Mouse (Mus musculus): ENCODE measurements around the gene Atp13a4. TPM values are rescaled to one million over a fixed set of nuclear protein-coding genes. Genes with fewer than 3 reads are reported as not detected.

Gene Atp13a4
- polyA plus RNA-seq, 1 experiment from 2014 or later: 0.43 TPM

GRCm38 (mm10) chr16:29535866-29536265 lies 8.8 kb downstream of the Atp13a4 start:
- Histone ChIP-seq H3K27me3 (no peaks in the 10 kb centered on the region), H3K4me1 (replicated peaks) (no peaks in the 10 kb centered on the region), H3K36me3 (no peaks in the 10 kb centered on the region), H3K4me3 (no peak overlapping the region), H3K4me2 (no peak overlapping the region), H3K9me3 (no peaks in the 10 kb centered on the region), H3K9ac (no peak overlapping the region), H3K27ac (replicated peaks) (no peak overlapping the region)
- 84% methylated on average over 4 of the region's 4 CpGs for WGBS
- ATAC-seq (ENCODE audit: low read depth): no peak

- no peaks in the 10 kb centered on the region for H3K36me3 ChIP-seq
- H3K27ac ChIP-seq (replicated peaks): no peak overlapping the region
- no peaks in the 10 kb centered on the region for H3K4me1 ChIP-seq (replicated peaks)
- ATAC-seq (ENCODE audit: low read depth): no peak
- H3K27me3 ChIP-seq: no peaks in the 10 kb centered on the region
- H3K9me3 ChIP-seq: no peaks in the 10 kb centered on the region
- 87% methylated on average over 6 of the region's 6 CpGs for WGBS
- H3K9ac ChIP-seq: no peak overlapping the region
- H3K4me2 ChIP-seq: no peak overlapping the region
- H3K4me3 ChIP-seq: no peak overlapping the region
Measured at GRCm38 (mm10) chr16:29533641-29534040, 11.0 kb downstream of the Atp13a4 start.

DNA sequence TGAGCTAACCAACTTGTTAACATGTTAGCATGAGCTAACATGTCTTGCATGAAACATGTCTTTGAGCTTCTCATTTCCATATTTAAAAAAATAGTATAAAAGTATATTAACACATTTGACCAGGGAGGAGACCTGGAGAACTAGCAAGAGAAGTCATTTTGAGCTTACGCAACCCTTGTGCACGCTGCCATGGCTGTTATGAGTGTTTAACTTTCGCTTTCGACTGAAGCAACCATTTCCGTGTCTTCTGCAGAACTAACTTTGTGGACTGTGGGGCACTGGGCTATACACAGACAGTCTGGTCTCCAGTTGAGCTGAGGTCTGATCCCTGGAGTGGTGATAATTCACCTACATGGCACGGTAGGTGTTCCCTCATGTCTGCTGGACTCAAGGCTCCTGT lies 17.6 kb downstream of the Atp13a4 start:
- H3K4me1 ChIP-seq (replicated peaks): no peaks in the 10 kb centered on the region
- H3K27me3 ChIP-seq: no peaks in the 10 kb centered on the region
- H3K36me3 ChIP-seq: no peaks in the 10 kb centered on the region
- H3K27ac ChIP-seq (replicated peaks): no peak overlapping the region
- H3K9me3 ChIP-seq: no peaks in the 10 kb centered on the region
- no peak overlapping the region for H3K4me3 ChIP-seq
- WGBS: 93% methylated on average over 6 of the region's 6 CpGs
- ATAC-seq (ENCODE audit: low read depth): no peak
- no peak overlapping the region for H3K9ac ChIP-seq
- H3K4me2 ChIP-seq: no peak overlapping the region

DNA sequence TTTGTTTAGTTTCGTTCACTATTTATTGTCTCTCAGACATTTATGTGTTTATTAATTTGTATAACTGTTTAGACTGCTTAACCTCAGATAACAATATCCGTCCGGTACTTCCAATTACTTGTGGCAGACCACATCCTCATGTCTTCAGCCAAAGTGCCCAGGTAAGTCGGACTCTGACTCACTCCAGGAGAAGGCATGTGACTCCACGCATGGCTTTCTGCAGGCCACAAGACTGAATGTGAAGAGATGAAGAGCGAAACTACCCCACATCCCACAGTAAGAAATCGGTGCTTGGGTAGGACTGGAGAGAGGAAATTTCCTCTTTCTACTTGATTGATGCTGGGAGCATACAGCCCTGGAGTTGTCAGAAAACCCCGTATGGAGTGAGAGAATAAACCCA lies 18.1 kb downstream of the Atp13a4 start:
- Histone ChIP-seq H3K27ac (replicated peaks) (no peak overlapping the region), H3K4me1 (replicated peaks) (no peaks in the 10 kb centered on the region), H3K9me3 (no peaks in the 10 kb centered on the region), H3K36me3 (no peaks in the 10 kb centered on the region), H3K27me3 (no peaks in the 10 kb centered on the region), H3K4me3 (no peak overlapping the region), H3K4me2 (no peak overlapping the region), H3K9ac (no peak overlapping the region)
- 90% methylated on average over 8 of the region's 8 CpGs for WGBS
- ATAC-seq (ENCODE audit: low read depth): no peak

GRCm38 (mm10) chr16:29512495-29512894 lies 32.2 kb downstream of the Atp13a4 start:
- H3K27ac ChIP-seq (replicated peaks): no peak overlapping the region
- no peaks in the 10 kb centered on the region for H3K4me1 ChIP-seq (replicated peaks)
- H3K9me3 ChIP-seq: no peaks in the 10 kb centered on the region
- WGBS: 75% methylated on average over 3 of the region's 3 CpGs
- H3K4me3 ChIP-seq: no peak overlapping the region
- no peaks in the 10 kb centered on the region for H3K36me3 ChIP-seq
- H3K27me3 ChIP-seq: no peaks in the 10 kb centered on the region
- no peak overlapping the region for H3K9ac ChIP-seq
- no peak overlapping the region for H3K4me2 ChIP-seq
- ATAC-seq (ENCODE audit: low read depth): no peak

DNA sequence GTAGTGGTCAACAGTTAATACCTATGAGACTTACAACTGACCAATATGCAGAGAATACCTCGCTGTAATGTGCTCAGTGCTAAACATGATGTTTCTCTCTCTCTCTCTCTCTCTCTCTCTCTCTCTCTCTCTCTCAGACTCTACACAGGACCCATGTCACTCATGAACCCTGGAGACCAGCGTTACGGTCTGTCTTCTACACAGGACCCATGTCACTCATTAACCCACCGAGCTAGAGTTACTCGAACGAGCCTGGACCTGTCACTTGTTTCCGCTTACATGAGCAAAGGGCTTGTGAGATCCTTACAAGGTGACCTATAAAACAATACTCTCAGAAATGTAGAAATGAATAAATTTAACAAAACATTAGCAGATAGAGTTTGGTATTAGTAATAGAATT lies 33.9 kb downstream of the Atp13a4 start:
- 89% methylated on average over 7 of the region's 7 CpGs for WGBS
- Histone ChIP-seq H3K4me2 (no peak overlapping the region), H3K27ac (replicated peaks) (no peak overlapping the region), H3K9ac (no peak overlapping the region), H3K4me3 (no peak overlapping the region), H3K9me3 (no peaks in the 10 kb centered on the region), H3K4me1 (replicated peaks) (no peaks in the 10 kb centered on the region), H3K36me3 (no peaks in the 10 kb centered on the region), H3K27me3 (no peaks in the 10 kb centered on the region)
- ATAC-seq (ENCODE audit: low read depth): no peak

DNA sequence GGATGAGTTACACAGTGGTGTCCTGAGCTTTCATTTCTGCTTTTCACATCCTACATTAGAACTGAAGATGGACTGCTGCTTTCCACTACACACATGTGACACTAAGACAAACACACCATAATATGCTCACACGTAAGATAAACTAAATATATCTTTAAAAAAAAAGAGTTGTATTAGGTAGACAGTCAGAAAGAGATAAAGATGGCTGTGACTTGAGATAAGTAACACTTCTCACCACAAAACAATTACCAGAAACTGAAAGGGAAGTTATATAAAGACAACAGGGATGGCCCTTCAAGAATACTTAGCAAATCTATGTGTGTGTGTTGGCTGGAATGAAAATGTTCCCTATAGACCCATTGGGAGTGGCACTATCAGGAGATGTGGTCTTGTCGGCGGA lies 34.8 kb downstream of the Atp13a4 start:
- Histone ChIP-seq H3K27me3 (no peaks in the 10 kb centered on the region), H3K9ac (no peak overlapping the region), H3K27ac (replicated peaks) (no peak overlapping the region), H3K4me3 (no peak overlapping the region), H3K9me3 (no peaks in the 10 kb centered on the region), H3K4me1 (replicated peaks) (no peaks in the 10 kb centered on the region), H3K36me3 (no peaks in the 10 kb centered on the region), H3K4me2 (no peak overlapping the region)
- 84% methylated on average over 3 of the region's 3 CpGs for WGBS
- ATAC-seq (ENCODE audit: low read depth): no peak

- Histone ChIP-seq H3K27me3 (no peaks in the 10 kb centered on the region), H3K4me2 (no peak overlapping the region), H3K27ac (replicated peaks) (no peak overlapping the region), H3K9me3 (no peaks in the 10 kb centered on the region), H3K9ac (no peak overlapping the region), H3K4me3 (no peak overlapping the region), H3K4me1 (replicated peaks) (no peaks in the 10 kb centered on the region), H3K36me3 (no peaks in the 10 kb centered on the region)
- no peak for ATAC-seq (ENCODE audit: low read depth)
- WGBS: 61% methylated on average over 4 of the region's 4 CpGs
Measured at GRCm38 (mm10) chr16:29504671-29505070, 40.0 kb downstream of the Atp13a4 start.

DNA sequence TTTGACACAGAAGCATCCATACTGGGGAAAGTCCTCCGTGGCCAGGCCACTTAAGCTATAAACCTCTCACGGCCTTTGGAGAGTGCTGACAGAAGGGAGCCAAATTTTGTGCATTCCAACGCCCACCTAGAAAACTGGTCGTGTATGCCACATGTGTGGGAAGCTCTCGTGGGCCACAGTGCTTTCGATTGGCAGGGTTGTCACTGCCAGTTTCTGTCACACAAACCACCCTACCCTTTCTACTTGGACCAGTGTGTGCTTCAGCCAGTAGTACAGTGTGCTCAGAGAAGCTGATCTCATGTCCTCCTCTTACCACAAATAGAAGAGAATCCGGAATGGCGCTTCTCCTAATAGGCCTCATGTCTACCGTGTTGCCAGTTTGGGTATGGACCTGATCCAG lies 40.5 kb downstream of the Atp13a4 start:
- ATAC-seq (ENCODE audit: low read depth): no peak
- WGBS: 76% methylated on average over 9 of the region's 9 CpGs
- no peak overlapping the region for H3K4me3 ChIP-seq
- no peak overlapping the region for H3K4me2 ChIP-seq
- no peaks in the 10 kb centered on the region for H3K4me1 ChIP-seq (replicated peaks)
- H3K9ac ChIP-seq: no peak overlapping the region
- H3K9me3 ChIP-seq: no peaks in the 10 kb centered on the region
- H3K36me3 ChIP-seq: no peaks in the 10 kb centered on the region
- no peaks in the 10 kb centered on the region for H3K27me3 ChIP-seq
- H3K27ac ChIP-seq (replicated peaks): no peak overlapping the region

- Histone ChIP-seq H3K9me3 (no peaks in the 10 kb centered on the region), H3K4me1 (replicated peaks) (no peaks in the 10 kb centered on the region), H3K27ac (replicated peaks) (no peak overlapping the region), H3K9ac (no peak overlapping the region), H3K4me2 (no peak overlapping the region), H3K4me3 (no peak overlapping the region), H3K36me3 (no peaks in the 10 kb centered on the region), H3K27me3 (no peaks in the 10 kb centered on the region)
- WGBS: 83% methylated on average over 3 of the region's 3 CpGs
- no peak for ATAC-seq (ENCODE audit: low read depth)
Measured at GRCm38 (mm10) chr16:29491031-29491430, 53.6 kb downstream of the Atp13a4 start.

DNA sequence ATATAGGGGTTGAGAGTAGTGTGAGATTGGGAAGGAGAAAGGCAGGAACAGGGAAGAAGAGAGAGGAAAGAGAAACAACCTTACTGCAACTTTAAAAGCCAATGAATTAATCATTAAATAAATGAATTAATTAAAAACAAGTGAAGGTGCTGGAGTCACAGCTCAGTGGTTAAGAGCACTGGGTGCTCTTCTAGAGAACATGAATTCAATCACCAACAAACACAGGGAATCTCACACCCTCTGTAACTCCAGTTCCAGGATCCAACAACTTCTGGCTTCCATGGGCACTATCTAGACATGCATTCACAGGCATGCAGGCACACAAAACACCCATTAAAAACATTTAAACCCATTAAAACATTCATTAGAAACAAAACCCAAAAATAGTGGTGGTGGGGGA lies 63.2 kb downstream of the Atp13a4 start:
- H3K27ac ChIP-seq (replicated peaks): no peak overlapping the region
- no peak overlapping the region for H3K4me3 ChIP-seq
- no peaks in the 10 kb centered on the region for H3K27me3 ChIP-seq
- H3K4me1 ChIP-seq (replicated peaks): no peaks in the 10 kb centered on the region
- no peak overlapping the region for H3K9ac ChIP-seq
- ATAC-seq (ENCODE audit: low read depth): no peak
- no peak overlapping the region for H3K4me2 ChIP-seq
- no peaks in the 10 kb centered on the region for H3K9me3 ChIP-seq
- H3K36me3 ChIP-seq: no peaks in the 10 kb centered on the region

- Histone ChIP-seq H3K9ac (no peak overlapping the region), H3K4me2 (no peak overlapping the region), H3K9me3 (no peaks in the 10 kb centered on the region), H3K36me3 (no peaks in the 10 kb centered on the region), H3K4me1 (replicated peaks) (no peaks in the 10 kb centered on the region), H3K4me3 (no peak overlapping the region), H3K27ac (replicated peaks) (no peak overlapping the region), H3K27me3 (no peaks in the 10 kb centered on the region)
- ATAC-seq (ENCODE audit: low read depth): no peak
- WGBS: 89% methylated on average over 6 of the region's 6 CpGs
Measured at GRCm38 (mm10) chr16:29480396-29480795, 64.3 kb downstream of the Atp13a4 start.

DNA sequence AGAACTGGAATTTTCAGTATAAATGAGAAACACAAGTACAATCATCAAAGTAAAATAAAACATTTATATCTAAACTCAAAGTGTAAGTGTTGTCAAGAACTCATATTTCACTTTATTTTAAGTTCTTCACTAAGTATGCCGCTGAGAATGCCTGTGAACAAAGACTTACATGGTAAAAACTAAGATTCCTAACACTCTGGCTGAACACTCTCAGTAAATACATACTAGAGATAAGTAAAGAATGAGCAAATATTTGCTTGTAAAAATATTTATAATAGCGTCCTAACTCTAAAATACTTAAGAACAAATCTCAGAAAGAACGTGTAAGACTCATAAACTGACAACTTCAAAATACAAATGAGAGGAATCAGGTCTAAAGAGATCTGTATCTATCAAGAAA lies 80.9 kb downstream of the Atp13a4 start:
- WGBS: 83% methylated on average over 3 of the region's 3 CpGs
- no peaks in the 10 kb centered on the region for H3K4me1 ChIP-seq (replicated peaks)
- no peaks in the 10 kb centered on the region for H3K36me3 ChIP-seq
- ATAC-seq (ENCODE audit: low read depth): no peak
- no peak overlapping the region for H3K4me3 ChIP-seq
- no peaks in the 10 kb centered on the region for H3K27me3 ChIP-seq
- no peaks in the 10 kb centered on the region for H3K9me3 ChIP-seq
- no peak overlapping the region for H3K9ac ChIP-seq
- H3K4me2 ChIP-seq: no peak overlapping the region
- H3K27ac ChIP-seq (replicated peaks): no peak overlapping the region

All from neural tube, embryonic 13.5 days (tissue).